Mouse (Mus musculus) brain, adult 10 weeks (tissue): ENCODE measurements around the gene Sgsm3. TPM values are rescaled to one million over a fixed set of nuclear protein-coding genes. Genes with fewer than 3 reads are reported as not detected.

ENCODE experiments used
- polyA plus RNA-seq: library from polyadenylated mRNA; stranded (reverse); fragments of 350-450 nt; fragmentation: Illumina TruSeq; extraction: RNeasy Lipid Tissue Mini Kit (QIAGEN cat#74804); gene quantifications from one replicate; pipeline ENCODE4 v1.2.3, GENCODE M21; 2015; ENCODE audit warnings: low read depth, low replicate concordance

Sgsm3 gene
- 63.5 TPM for polyA plus RNA-seq

DNA sequence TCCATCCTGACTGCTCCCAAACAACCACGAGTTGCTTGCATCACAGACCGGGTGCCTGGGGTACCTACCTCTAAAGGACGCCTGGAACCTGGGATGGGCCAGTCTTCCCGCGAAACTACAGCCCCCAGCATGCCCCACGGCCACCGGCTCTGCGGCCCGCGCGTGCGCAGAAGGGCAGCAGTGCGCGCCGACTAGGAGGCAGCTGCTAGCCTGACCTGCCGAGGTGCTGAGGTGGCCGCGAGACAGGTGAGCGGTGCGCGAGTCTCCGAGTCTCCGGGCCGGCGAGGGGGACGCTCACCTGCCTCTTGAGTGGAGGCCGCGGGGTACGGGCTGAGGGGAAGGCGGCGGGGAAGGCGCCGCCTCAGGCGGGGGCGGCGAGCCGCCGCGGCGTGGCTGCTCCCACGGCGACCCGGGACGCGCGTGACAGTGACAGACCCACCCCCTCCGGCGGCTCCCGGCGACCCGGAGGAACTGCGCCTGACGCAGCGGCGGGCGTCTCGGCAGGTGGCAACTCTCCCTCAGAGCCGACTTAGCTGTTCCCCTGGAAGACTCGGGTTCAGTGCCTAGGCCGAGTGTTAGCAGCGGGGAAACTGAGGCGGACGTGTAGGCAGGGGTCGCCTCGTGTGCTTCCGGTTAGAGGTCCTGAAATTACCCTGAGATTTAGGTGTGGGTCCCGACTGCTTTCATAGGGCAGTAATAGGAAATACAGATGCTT, at the start of gene Sgsm3:
Gene Sgsm3, plus strand, starts transcription at position 146 of the 715 bp plus-strand sequence.

GRCm38 (mm10) chr15:80948145-80949135, 29.1 kb upstream of the Sgsm3 start, which contains the start of gene Adsl:
Adsl (plus strand) TSS chr15:80948490.

Other genes starting within 250 kb of the Sgsm3 start
- 47.8 TPM for gene Adsl, start 29.3 kb upstream of the Sgsm3 start, polyA plus RNA-seq
- gene Mrtfa, start 213.0 kb downstream of the Sgsm3 start, polyA plus RNA-seq: 25.1 TPM